Mouse (Mus musculus): Measurements from ENCODE around the gene Tspear.

Gene Tspear

GRCm38 (mm10) chr10:77916636-77917335 lies 230.4 kb downstream of the Tspear start:
- no peak for ATAC-seq (ENCODE audit: insufficient number of reproducible peaks, low FRiP score, low TSS enrichment)

DNA sequence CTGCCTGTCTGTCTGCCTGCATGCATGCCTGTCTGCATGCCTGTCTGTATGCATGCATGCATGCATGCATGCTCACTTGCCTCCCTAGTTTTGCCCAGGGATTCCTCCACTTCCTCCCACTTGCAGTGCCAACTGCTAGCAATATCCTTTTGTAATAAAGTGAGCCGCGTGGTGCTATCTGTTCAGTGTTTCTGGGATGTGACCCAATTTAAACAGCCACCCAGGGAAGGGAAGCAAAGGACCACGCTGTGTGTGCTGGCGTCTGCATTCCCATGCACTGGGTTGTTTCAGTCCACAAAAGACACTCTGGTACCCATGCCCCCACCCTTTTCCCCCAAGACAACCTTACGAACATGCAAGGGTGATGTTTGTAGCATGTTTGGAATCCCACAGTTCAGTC lies 234.6 kb downstream of the Tspear start:
- no peak for ATAC-seq (ENCODE audit: insufficient number of reproducible peaks, low FRiP score, low TSS enrichment)

GRCm38 (mm10) chr10:77922681-77923080 lies 236.3 kb downstream of the Tspear start:
- no peak for ATAC-seq (ENCODE audit: insufficient number of reproducible peaks, low FRiP score, low TSS enrichment)

DNA sequence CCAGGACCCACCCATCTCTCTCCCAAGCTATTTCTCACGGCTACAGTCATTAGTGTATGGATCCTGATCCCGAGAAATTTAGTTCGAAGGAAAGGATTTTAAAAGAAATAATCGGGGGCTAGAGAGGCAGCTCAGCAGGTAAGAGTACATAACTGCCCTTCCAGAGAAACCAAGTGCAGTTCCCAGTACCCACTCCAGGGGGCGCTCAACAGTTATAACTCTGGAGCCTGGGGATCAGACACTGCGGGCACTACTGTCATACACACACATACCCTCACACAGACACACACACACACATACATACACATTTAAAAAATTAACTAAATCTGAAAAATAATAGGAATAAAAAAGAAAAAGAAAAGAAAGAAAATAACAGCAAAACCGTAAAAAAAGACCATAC lies 239.8 kb downstream of the Tspear start:
- ATAC-seq (ENCODE audit: insufficient number of reproducible peaks, low FRiP score, low TSS enrichment) = no peak

DNA sequence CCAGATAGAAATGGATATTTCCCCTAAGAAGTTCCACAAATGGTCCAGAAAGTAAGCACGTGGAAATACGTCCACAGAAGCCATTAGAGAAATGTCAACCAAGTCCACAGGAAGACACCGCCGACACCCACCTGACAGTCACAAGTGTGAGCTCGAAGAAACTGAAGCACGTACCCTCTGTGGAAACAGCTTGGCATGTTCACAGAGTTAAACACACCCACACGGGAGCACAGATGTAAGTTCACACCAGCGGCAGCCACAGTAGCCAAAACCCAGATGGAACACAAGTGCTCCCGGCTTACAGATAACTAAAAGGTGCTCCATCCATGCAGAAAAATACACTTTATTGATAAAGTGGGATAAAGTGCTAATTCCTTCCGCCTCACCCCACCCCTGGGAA lies 241.0 kb downstream of the Tspear start:
- ATAC-seq (ENCODE audit: insufficient number of reproducible peaks, low FRiP score, low TSS enrichment) = no peak

All from cerebellum, adult (tissue).